Mouse (Mus musculus): ENCODE data around the gene Tmem41b.

Tmem41b gene

DNA sequence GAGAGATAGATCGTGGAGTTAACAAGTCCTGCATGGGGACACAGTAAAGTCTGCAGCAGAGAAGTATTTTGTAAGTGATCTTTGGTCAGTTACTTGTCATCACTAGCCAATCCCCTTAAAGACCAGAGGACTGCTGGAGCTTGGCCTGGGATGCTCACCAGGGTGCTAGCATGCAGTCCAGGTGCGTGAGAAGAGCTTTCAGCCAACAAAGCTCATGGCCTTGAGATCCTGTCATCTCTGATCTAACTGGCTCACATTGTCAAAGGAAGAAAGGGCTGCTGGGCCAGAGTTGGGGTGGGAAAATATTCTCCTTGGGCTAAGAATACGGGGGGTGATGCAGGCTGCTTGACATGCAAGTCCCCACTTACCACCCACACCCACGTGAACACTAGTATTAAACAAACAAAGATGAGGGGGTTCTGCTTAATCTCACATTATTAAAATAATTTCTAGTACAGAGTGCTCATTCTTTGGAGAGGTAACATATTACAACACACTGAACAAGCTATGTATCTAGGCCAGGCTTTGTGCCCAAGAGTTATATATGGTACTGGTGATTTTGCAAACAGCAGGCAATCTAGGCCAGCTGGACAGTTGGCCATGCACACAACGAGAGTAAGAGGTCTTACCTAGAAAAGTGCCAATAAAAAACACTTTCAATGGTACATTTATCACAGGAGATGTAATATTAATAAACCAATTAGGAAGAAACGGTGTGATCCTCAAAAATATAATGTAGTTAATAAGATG is 10.6 kb downstream of the Tmem41b start:
- DNase-seq, result no peak

DNA sequence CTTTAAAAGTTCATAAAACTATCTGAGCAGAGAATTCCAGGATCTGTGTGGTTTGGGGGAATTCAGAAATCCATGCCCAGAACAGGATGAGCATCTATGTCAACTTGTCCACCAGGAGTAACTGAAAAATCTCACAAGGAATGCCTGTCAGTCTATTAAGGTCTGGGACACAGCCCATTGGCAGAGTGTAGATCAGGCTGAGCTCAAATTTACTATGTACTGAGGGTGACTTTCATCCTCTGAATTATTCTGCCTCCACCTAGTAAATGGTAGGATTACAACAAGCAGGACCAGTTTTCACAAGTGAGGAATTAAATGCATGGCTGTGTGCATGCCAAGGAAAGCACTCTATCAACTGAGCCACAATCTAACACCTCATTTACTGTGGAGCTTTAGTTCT is 17.2 kb downstream of the Tmem41b start:
- no peak for DNase-seq

DNA sequence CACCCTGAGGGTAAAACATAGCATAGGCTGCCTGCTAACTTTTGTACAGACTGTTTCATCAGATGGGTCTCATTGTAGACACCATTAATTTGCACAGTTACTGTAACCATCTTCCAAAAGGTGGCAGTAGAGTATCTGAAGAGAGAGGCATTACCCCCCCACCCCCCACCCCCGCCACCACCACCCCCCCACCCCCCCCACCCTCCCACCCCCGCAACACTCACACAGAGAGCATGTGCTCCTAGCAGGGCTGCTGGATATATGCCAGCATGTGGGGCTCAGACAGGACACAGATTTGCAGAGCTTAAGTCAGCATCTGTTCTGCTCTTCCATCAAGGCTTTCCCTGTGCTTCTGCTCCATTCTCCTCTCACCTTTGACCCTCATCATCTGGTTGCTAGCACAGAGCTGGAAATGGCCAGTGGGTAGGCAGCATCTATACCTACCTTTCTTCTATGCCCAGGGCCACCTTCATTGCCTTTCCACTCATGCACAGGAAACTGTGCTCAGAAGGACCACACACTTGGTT is 17.7 kb downstream of the Tmem41b start:
- DNase-seq, result no peak

DNA sequence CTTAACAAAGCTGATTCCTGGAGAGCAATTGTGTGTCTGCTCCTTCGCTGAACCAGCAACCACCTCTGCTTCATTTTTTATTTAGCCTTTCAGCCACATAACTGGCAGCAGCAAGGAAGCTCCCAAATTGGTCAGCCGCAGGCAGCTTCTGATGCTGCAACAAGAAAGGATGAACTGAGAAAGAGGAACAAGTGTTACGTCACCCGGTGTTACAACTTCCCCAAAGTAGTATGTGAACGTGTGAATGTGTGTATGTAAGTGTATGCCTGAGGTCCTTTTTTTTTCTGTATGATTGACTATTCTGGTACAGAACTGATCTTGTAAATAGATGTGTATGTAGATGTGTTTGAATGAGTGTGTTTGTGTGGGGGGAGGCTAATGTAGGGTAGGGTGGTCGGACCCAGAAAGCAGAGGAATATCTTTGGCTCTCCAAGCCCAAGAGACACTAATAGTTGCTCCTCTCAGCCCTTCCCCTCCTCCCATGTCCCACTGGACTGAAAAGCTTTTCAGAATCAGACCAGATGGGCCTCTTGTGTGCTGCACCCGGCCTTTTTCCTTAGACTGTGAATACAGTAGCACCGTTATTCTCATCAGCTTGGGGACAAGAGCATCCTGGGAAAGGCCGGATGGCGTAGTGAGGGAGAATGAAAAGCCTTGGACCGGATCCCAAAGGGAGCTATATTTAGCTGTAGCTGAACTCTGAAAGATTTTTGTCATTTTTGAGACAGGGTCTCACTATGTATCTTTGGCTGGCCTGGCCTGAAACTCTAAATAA is 18.7 kb downstream of the Tmem41b start:
- DNase-seq, result no peak

DNA sequence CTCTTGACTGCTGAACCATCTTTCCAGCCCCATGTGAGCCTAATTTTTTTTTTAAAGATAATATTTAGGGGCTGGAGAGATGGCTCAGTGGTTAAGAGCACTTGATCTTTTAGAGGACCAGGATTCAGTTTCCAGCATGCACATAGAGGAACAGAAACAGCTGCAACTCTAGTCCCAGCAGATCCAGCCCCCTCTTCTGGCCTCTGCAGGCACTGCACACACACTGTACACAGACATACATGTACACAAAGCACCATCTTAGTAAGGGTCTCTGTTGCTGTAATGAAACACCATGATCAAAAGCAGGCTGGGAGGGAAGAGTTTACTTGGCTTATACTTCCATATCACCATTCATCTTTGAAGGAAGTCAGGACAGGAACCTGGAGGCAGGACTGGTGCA is 21.1 kb downstream of the Tmem41b start:
- DNase-seq, result no peak

DNA sequence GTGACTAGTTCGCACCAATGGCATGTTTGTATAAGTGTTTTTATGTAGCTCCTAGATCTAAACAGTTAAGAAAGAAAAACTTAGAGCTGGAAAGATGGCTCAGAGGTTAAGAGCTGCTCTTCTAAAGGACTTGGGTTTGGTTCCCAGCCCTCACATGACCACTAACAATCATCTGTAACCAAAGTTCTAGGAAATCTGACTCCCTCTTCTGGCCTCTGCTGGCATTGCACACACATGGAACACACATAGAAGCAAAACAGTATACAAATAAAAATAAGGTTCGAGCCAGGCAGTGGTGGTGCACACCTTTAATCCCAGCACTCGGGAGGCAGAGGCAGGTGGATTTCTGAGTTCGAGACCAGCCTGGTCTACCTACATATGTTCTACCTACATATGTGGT is 23.0 kb downstream of the Tmem41b start:
- no peak for DNase-seq

DNA sequence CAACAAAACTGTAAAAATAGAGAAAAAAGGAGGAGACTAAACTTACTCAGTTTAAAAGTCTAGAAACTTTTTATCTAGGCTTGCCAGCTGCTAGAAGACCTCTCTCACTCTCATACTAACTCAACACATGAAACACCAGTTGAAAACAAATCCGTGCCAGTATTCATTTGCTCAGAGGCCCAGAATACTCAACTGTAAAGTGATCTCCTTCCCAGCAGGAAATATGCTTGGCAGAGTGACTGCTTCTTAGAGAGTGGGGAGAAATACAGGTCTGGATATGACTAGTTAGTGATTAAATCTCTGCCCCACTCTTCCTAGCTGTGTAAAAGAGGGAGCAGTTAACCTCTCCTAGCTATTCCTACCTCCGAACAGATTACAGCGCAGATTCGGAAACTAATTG is 24.1 kb downstream of the Tmem41b start:
- DNase-seq, result no peak

DNA sequence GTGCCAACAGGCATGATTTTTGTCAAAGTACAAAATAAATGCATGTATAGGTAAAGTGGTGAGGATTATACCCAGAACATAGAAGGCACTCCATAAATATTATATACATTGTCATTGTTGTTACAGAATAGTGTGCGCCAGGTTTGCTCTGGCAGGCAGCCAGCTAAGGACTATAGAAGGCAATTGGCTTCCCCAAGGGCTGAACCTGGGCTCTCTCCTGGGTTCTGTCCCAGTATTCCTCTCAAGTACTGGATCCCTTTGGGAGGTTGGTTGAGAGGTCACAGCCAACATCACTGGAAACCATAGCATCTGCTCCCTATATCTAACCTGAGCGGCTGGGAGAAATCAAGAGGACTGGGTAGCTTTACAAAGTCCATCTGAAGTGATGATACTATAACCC is 25.2 kb downstream of the Tmem41b start:
- DNase-seq, result no peak

DNA sequence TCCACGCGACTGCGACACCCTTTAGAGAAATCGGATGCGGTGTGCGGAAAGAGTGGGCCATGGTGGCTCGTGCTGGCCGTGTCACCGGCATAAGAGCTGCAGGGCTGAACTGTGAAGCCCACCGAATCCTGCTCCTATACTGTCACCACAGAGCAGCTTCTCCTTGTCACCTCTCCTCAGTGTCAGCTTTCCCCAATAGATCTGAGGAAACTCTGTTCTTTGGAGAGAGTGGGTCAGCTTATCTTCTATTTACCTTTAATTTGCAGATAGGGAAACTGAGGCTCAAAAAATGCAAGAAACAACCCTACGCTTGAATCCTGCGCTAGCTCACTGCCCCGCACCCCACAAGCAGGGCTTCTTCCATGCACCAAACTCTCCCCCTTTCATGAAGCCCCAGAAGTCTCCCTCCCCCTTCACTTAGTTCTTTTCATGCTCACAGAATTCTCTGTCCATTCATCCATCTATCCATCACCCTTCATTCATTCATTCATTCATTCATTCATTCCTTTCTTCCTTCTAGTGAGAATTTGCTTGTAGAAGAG is 26.0 kb downstream of the Tmem41b start:
- no peak for DNase-seq

DNA sequence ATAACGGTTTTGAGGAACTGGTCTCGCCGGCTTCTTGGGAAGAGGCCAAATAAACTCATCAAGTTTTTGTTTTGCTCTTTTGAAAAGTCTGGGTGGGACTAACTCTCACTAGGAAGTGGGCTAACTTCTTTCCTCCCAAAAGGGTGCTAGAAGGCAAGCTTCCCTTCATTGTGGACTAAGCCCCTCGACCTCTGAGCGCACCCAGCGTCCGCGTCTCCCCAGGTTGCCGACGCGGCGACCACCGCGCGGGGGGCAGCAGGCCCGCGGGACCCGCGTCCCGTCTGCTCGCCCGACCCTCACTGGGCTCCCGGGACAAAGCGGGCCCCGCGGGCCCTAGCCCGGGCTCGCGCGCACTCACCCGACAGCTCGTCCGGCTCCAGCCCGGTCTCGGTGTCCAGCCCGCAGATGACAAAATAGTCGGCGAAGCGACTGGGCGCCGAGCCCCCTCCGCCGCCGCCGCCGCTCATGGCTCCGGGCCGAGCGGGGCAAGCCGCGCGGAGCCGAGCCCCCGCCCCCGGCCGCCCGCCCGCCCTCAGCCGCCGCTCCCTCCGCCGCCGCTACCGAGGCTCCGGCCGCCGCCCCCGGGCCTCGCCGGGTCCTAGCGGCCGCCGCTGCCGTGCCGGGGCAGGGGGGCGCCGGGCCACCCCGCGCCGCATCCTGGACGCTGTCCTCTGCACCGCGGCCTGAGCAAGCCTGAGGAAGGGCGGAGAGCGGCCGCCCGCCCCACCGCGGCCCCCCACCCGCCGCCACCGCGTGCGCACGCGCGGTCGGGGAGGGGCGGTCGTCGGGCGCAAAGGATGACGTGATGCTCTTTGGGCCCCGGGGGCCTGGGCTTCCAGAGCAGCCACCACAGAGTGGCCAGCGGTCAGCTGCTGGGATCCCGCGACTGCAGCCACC is 26.8 kb downstream of the Tmem41b start, which contains the start of gene Dennd5a:
Dennd5a (minus strand) TSS at position 755 of the 897 bp plus-strand sequence.
- peak; percentile 44 for DNase-seq

DNA sequence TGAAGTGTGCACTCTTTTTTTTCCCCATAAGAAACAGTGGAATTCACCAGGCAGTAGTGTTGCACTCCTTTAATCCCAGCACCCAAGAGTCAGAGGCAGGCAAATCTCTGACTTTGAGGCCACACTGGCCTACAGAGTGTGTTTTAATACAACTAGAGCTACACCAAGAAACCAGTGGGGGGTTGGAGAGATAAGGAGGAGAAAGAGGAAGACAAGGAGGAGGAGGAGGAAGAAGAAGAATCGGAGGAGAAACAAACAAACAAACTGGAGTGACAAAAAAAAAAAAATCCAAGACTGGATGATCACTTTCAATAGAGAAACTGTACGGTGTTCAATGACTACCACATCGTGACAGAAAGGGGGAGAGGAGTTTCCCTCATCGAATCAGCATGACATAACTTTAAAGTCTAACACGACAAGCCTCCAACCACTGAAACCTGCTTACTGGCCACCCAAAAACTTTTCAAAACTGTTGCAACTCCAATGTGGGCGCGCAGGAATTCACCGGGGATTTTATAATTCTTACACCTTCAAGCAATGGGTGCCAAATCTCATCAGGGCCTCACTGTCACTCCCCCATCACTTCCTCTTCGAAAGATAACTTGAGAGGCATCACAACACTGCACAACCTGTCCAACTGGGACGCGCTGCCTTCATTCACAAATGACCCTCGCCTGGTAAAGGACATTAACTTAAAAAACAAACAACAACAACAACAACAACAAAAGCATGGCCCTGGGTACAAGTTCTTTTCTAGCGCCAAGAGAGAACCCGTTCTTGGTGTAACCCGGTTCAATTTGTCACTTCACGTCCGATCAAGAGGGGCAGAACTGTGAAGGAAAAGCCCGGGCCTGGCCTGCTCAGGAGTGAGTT is 27.6 kb downstream of the Tmem41b start:
- DNase-seq, result peak; percentile 9

DNA sequence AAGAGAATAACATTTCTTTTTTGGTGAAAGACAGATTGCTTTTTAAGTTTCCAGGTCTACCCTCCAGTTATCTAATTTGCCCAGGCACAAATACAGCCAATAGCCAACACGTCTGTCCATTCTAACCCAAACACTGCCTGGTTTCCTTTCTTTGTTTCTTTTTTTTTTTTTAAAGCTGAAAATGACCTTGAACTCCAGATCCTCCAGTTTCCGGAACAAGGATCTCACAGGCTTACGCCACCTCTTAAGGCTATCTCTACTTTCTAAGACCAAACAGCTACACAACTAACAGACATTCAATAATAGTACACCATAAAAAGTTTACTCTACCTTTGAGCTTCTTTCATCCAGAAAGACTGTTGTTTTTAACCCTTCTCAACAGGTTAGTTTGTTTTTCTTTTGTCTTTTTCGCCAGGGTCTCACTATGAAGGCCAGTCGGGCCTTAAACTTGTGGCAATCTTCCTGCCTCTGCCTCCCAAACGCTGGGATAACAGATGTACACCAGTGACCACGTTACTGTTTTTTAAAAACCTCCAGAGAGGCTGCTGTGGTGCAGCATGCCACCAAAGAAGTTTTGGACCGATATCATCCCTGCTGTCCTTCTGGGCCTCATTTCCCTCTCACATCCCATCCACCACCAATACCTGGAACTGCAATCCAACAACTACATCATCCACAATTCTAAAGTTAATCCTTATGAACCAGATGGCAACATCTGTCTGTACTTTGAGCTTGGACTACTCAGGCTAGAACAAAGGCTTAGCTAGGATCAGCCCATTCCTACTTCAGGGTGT is 28.5 kb downstream of the Tmem41b start:
- no peak for DNase-seq

DNA sequence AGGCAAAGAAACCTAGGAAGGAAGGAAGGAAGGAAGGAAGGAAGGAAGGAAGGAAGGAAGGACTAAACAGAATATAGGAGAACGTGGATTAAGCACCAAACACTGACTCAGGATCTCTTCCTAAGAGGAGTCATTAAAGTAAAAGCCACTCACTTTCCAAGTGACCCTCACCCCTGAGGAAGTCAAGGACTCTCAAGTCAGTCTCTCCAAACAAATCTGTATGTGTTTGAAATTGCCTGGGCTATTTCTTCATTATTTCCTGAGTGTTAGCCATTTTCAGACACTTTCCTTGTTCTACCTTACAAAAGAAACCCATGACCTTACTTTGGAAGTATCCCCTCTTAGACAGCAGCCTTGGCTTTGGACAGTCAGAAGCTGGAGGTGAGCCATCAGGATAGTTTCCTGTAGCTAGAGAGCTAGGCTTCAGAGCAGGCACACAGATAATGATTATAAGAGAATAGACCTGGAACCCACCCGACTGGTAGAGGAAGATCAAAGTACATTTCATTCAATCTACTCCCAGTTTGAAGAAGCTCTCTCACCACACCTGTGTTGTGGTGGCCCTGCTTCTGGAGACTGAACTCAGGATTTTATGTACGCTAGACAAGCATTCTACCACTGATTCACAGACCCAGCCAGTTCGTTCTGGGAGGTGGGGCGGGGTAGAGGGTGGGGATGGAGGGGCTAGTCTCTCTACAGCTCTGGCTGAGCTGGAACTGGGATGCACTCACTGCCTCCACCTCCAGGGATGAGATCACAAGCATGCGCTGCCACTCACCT is 31.9 kb downstream of the Tmem41b start:
- DNase-seq, result no peak

DNA sequence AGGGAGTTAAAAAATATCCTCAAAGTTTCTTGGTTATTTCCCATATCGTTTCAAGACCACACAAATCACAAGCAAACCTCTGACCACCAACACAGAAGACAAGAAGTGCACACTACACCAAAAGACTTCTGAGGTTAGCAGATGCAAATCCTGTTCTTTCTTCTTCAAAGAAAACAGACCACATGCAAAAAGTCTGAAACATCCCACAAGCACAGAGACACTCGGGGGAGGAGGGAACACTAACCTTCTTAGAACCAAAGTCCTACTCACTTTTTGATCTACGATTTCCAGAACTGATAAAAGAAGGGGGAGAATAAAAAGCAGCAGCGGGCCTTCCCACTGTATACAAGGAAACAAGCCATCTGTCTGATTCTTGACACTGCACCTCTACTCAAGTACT is 35.4 kb downstream of the Tmem41b start:
- DNase-seq, result peak; percentile 17

DNA sequence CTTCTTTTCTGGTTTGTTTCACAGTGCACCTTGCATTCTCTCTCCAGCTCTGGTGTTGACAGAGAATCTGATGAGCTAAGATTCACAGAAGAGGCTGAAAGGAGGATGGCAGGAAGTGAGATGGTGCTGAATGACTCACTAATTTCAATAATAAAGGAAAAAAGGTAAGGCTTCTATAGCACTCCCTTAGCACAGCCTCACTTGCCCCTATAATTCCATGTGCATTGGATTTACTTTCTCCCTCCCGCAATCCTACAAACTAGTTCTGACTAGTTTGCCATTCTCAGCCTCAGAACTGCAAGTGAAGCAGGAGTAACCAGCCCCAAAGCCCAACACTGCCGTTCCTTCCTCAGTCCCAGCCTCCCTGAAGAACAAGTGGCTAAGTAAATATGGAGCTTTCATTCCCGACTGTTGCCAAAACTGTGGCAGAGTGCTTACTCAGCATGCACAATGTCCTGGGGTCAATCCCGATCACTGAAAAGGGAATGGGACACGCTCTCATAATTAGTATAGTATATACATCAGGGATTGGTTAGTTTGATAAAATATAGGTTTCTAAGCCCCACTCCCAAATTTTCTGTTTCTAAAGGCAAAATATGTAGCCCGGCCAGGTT is 42.2 kb downstream of the Tmem41b start:
- DNase-seq, result no peak

DNA sequence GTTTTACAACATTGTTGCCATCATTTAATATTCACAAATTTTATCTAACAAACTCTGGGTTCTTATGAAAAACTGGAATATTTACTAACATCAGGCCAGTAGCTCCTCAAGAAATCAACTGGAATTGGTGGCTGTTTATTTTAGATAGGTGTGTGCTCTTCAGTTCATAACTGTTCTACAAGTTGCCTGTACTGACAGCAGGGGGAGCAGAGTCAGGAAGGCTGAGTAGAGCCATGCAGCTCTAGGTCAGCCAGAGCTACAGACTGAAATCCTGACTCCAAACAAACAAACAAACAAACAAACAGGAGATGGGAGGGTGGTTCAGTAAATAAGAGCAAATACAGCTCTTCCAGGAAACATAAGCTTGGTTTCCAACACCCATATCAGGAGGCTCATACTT is 57.1 kb downstream of the Tmem41b start:
- no peak for DNase-seq

DNA sequence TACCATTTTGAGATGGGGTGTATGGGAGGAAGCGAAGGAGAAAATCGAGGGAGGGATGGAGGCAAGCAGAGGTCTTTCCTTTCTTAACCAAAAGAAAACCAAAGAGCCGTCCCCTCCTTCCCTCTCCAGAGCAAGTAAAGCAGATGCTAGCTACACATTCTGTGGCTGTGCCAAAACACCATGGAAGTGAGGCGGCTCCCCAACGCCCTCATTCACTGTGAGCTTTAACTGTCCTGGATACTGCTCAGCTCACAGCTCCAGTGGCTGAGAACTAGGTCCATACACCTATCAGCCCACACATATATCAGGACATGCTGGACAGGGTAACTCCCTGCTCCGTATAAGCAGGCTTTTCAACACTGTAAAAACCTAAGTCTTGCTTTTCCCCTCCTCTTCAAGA is 58.4 kb downstream of the Tmem41b start:
- no peak for DNase-seq

DNA sequence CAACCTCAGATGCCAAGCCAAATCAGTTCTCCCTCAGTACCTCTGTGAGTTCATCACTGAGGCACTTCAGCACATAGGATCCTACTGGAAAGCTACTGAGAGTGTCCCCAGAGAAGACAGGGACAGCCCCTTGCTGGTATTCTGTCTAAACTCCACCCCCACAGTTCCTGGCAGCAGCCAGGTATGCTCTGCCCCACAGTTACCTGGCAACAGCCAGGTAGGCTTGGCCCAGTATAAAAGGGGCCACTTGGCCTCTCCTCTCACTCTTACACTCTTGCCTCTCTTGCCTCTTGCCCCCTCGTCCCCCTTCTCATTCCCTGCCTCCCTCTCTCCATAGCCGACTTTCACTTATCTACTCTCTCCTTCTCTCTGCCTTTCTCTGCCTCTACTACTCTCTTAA is 61.8 kb downstream of the Tmem41b start:
- DNase-seq, result no peak

DNA sequence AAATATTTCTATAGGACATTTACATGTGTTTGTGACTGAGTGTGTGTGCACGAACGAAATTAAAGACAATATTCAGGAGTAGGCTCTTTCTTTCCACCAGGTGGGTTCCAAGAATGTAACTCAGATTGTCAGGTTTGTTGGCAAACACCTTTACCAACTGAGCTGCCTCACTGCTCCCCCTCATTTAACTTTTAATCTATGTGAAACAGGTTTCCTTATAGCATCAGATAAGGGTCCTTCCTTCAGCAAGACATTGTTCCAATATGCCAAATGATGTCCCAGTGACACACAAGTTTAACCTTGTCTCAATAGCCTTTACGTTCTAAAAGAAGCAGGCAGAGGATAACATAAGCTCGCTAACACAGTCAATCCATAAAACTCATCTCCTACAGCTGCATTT is 63.8 kb downstream of the Tmem41b start:
- no peak for DNase-seq

Data from thymus, postnatal 25 days (tissue).